Mouse (Mus musculus): ENCODE results near the gene Kras. TPM values are rescaled to one million over a fixed set of nuclear protein-coding genes. Genes with fewer than 3 reads are reported as not detected.

The Kras gene
- polyA plus RNA-seq, 1 experiment from 2014 or later = 44.1 TPM

- no peaks in the 10 kb centered on the region for H3K27me3 ChIP-seq (ENCODE audit: control insufficient read depth, insufficient read depth, low read depth, low read length)
- H3K27ac ChIP-seq (ENCODE audit: low read length) = no peak overlapping the region
- H3K4me2 ChIP-seq (ENCODE audit: low read depth, low read length) = peak overlapping the region; percentile 89
- no peak overlapping the region for H3K9ac ChIP-seq (ENCODE audit: low read depth, low read length)
- peaks cover 11% of the 10 kb centered on the region for H3K4me1 ChIP-seq (ENCODE audit: control insufficient read depth, low read depth, low read length)
- 32% methylated on average over 8 of the region's 8 CpGs for WGBS (ENCODE audit: insufficient replicate concordance)
- H3K36me3 ChIP-seq (ENCODE audit: control insufficient read depth, insufficient read depth) = no peaks in the 10 kb centered on the region
- H3K4me3 ChIP-seq (ENCODE audit: low read depth, low read length) = peak overlapping the region; percentile 80
- H3K9me3 ChIP-seq (replicated peaks; ENCODE audit: control insufficient read depth, low read length) = no peaks in the 10 kb centered on the region
- no peak for ATAC-seq (ENCODE audit: low read depth)
Observed at GRCm38 (mm10) chr6:145210056-145210680, 39.9 kb downstream of the Kras start.

GRCm38 (mm10) chr6:145205142-145205541, 44.9 kb downstream of the Kras start:
- Histone ChIP-seq H3K4me3 (ENCODE audit: low read depth, low read length) (no peak overlapping the region), H3K36me3 (ENCODE audit: control insufficient read depth, insufficient read depth) (no peaks in the 10 kb centered on the region), H3K4me2 (ENCODE audit: low read depth, low read length) (no peak overlapping the region), H3K9me3 (replicated peaks; ENCODE audit: control insufficient read depth, low read length) (no peaks in the 10 kb centered on the region), H3K27ac (ENCODE audit: low read length) (no peak overlapping the region), H3K4me1 (ENCODE audit: control insufficient read depth, low read depth, low read length) (peaks cover under 1% of the 10 kb centered on the region), H3K27me3 (ENCODE audit: control insufficient read depth, insufficient read depth, low read depth, low read length) (no peaks in the 10 kb centered on the region), H3K9ac (ENCODE audit: low read depth, low read length) (no peak overlapping the region)
- ATAC-seq (ENCODE audit: low read depth) = no peak
- 71% methylated on average over 10 of the region's 10 CpGs for WGBS (ENCODE audit: insufficient replicate concordance)

GRCm38 (mm10) chr6:145204440-145204839, 45.6 kb downstream of the Kras start:
- no peak for ATAC-seq (ENCODE audit: low read depth)
- WGBS (ENCODE audit: insufficient replicate concordance) = 78% methylated on average over 6 of the region's 6 CpGs

GRCm38 (mm10) chr6:145202432-145203125, 47.5 kb downstream of the Kras start:
- H3K4me3 ChIP-seq (ENCODE audit: low read depth, low read length) = no peak overlapping the region
- no peak for ATAC-seq (ENCODE audit: low read depth)

More at GRCm38 (mm10) chr6:145204440-145204839, 45.6 kb downstream of the Kras start:
- H3K4me2 ChIP-seq (ENCODE audit: low read depth, low read length) = no peak overlapping the region
- H3K4me1 ChIP-seq (ENCODE audit: control insufficient read depth, low read depth, low read length) = no peaks in the 10 kb centered on the region
- no peak overlapping the region for H3K4me3 ChIP-seq (ENCODE audit: low read depth, low read length)
- H3K9me3 ChIP-seq (replicated peaks; ENCODE audit: control insufficient read depth, low read length) = no peaks in the 10 kb centered on the region
- no peaks in the 10 kb centered on the region for H3K36me3 ChIP-seq (ENCODE audit: control insufficient read depth, insufficient read depth)
- H3K9ac ChIP-seq (ENCODE audit: low read depth, low read length) = no peak overlapping the region
- no peaks in the 10 kb centered on the region for H3K27me3 ChIP-seq (ENCODE audit: control insufficient read depth, insufficient read depth, low read depth, low read length)
- no peak overlapping the region for H3K27ac ChIP-seq (ENCODE audit: low read length)

GRCm38 (mm10) chr6:145197949-145198686, 51.9 kb downstream of the Kras start:
- no peaks in the 10 kb centered on the region for H3K36me3 ChIP-seq (ENCODE audit: control insufficient read depth, insufficient read depth)
- H3K9me3 ChIP-seq (replicated peaks; ENCODE audit: control insufficient read depth, low read length) = no peaks in the 10 kb centered on the region
- H3K9ac ChIP-seq (ENCODE audit: low read depth, low read length) = no peak overlapping the region
- ATAC-seq (ENCODE audit: low read depth) = no peak
- H3K4me3 ChIP-seq (ENCODE audit: low read depth, low read length) = no peak overlapping the region
- no peak overlapping the region for H3K27ac ChIP-seq (ENCODE audit: low read length)
- WGBS (ENCODE audit: insufficient replicate concordance) = 77% methylated on average over 8 of the region's 8 CpGs
- no peak overlapping the region for H3K4me2 ChIP-seq (ENCODE audit: low read depth, low read length)
- H3K4me1 ChIP-seq (ENCODE audit: control insufficient read depth, low read depth, low read length) = no peaks in the 10 kb centered on the region
- no peaks in the 10 kb centered on the region for H3K27me3 ChIP-seq (ENCODE audit: control insufficient read depth, insufficient read depth, low read depth, low read length)

More at GRCm38 (mm10) chr6:145202432-145203125, 47.5 kb downstream of the Kras start:
- Histone ChIP-seq H3K4me1 (ENCODE audit: control insufficient read depth, low read depth, low read length) (no peaks in the 10 kb centered on the region), H3K27me3 (ENCODE audit: control insufficient read depth, insufficient read depth, low read depth, low read length) (no peaks in the 10 kb centered on the region), H3K27ac (ENCODE audit: low read length) (no peak overlapping the region), H3K4me2 (ENCODE audit: low read depth, low read length) (no peak overlapping the region), H3K9ac (ENCODE audit: low read depth, low read length) (no peak overlapping the region), H3K36me3 (ENCODE audit: control insufficient read depth, insufficient read depth) (no peaks in the 10 kb centered on the region), H3K9me3 (replicated peaks; ENCODE audit: control insufficient read depth, low read length) (no peaks in the 10 kb centered on the region)
- 65% methylated on average over 13 of the region's 13 CpGs for WGBS (ENCODE audit: insufficient replicate concordance)

- 43% methylated on average over 11 of the region's 11 CpGs for WGBS (ENCODE audit: insufficient replicate concordance)
- Histone ChIP-seq H3K9ac (ENCODE audit: low read depth, low read length) (no peak overlapping the region), H3K27ac (ENCODE audit: low read length) (no peak overlapping the region), H3K9me3 (replicated peaks; ENCODE audit: control insufficient read depth, low read length) (no peaks in the 10 kb centered on the region), H3K4me2 (ENCODE audit: low read depth, low read length) (no peak overlapping the region), H3K27me3 (ENCODE audit: control insufficient read depth, insufficient read depth, low read depth, low read length) (no peaks in the 10 kb centered on the region), H3K36me3 (ENCODE audit: control insufficient read depth, insufficient read depth) (no peaks in the 10 kb centered on the region), H3K4me3 (ENCODE audit: low read depth, low read length) (no peak overlapping the region), H3K4me1 (ENCODE audit: control insufficient read depth, low read depth, low read length) (no peaks in the 10 kb centered on the region)
- no peak for ATAC-seq (ENCODE audit: low read depth)
Observed at GRCm38 (mm10) chr6:145193446-145193845, 56.6 kb downstream of the Kras start.

GRCm38 (mm10) chr6:145193038-145193437, 57.0 kb downstream of the Kras start:
- no peaks in the 10 kb centered on the region for H3K27me3 ChIP-seq (ENCODE audit: control insufficient read depth, insufficient read depth, low read depth, low read length)
- H3K9ac ChIP-seq (ENCODE audit: low read depth, low read length) = no peak overlapping the region
- H3K4me3 ChIP-seq (ENCODE audit: low read depth, low read length) = no peak overlapping the region
- no peak overlapping the region for H3K4me2 ChIP-seq (ENCODE audit: low read depth, low read length)
- no peaks in the 10 kb centered on the region for H3K9me3 ChIP-seq (replicated peaks; ENCODE audit: control insufficient read depth, low read length)
- no peaks in the 10 kb centered on the region for H3K4me1 ChIP-seq (ENCODE audit: control insufficient read depth, low read depth, low read length)
- H3K27ac ChIP-seq (ENCODE audit: low read length) = no peak overlapping the region
- 58% methylated on average over 3 of the region's 3 CpGs for WGBS (ENCODE audit: insufficient replicate concordance)
- no peak for ATAC-seq (ENCODE audit: low read depth)
- H3K36me3 ChIP-seq (ENCODE audit: control insufficient read depth, insufficient read depth) = no peaks in the 10 kb centered on the region

- H3K4me1 ChIP-seq (ENCODE audit: control insufficient read depth, low read depth, low read length) = no peaks in the 10 kb centered on the region
- H3K9me3 ChIP-seq (replicated peaks; ENCODE audit: control insufficient read depth, low read length) = no peaks in the 10 kb centered on the region
- H3K4me2 ChIP-seq (ENCODE audit: low read depth, low read length) = peak overlapping the region; percentile 49
- H3K9ac ChIP-seq (ENCODE audit: low read depth, low read length) = no peak overlapping the region
- H3K36me3 ChIP-seq (ENCODE audit: control insufficient read depth, insufficient read depth) = no peaks in the 10 kb centered on the region
- no peaks in the 10 kb centered on the region for H3K27me3 ChIP-seq (ENCODE audit: control insufficient read depth, insufficient read depth, low read depth, low read length)
- 48% methylated on average over 27 of the region's 27 CpGs for WGBS (ENCODE audit: insufficient replicate concordance)
- H3K27ac ChIP-seq (ENCODE audit: low read length) = no peak overlapping the region
- no peak for ATAC-seq (ENCODE audit: low read depth)
- H3K4me3 ChIP-seq (ENCODE audit: low read depth, low read length) = peak overlapping the region; percentile 30
Observed at GRCm38 (mm10) chr6:145187093-145188088, 62.6 kb downstream of the Kras start.
